In the genomic region with DNA sequence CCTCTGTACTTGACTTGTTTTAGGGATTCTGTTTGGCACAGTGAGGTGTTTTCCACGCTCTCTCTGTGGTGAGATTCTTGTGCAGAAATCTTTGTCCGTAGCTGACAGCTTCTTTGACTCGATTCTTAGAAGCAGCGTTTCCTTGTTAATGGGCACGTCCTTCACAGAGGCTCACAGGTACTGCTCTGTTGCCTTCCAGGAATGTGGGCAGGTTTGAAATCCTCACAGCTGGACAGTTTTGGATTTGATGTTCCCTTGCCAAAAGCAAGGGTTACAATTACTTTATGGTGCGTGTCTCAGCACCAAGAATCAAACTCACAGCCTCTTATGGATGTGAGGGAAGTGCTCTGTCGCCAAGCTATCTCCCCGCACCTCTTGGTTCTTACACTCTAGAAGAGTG, we compare ENCODE assay signal across 27 mouse cellular contexts. TPM values are rescaled to one million over a fixed set of nuclear protein-coding genes. Genes with fewer than 3 reads are reported as not detected.
DNase-seq lines count a peak whose midpoint lies in the region; ATAC-seq and TF ChIP-seq lines count a peak whose summit lies in the region.
"Had no signal": no experiment of that assay in that cellular context is flagged by ENCODE, and none has a peak within 500 bp of the region (broad histone marks: within the 10 kb centered on the region; RNA-seq: fewer than 3 reads in every experiment).

No protein-coding gene starts in this region.

- no peak overlapping the region for H3K4me2 ChIP-seq in kidney, embryonic 14.5 days (replicated peaks; ENCODE audit: low read depth, low read length)
- no peak overlapping the region for H3K4me2 ChIP-seq in kidney, postnatal 0 days (ENCODE audit: low read length)
- H3K4me2 ChIP-seq: embryonic facial prominence, embryonic 13.5 days; embryonic facial prominence, embryonic 15.5 days; forebrain, embryonic 12.5 days had no signal

- CTCF ChIA-PET in Patski (lab: Charles Lee): interaction anchor here (1.1 kb wide), 1 partner anchor 110 kb away, joined by 5 read pairs; no protein-coding TSS in a partner anchor

- in situ Hi-C loops in Patski (cut with MboI; ENCODE audit: low pct_unique_long_range_greater_than_20kb): no loop called here

- no peaks in the 10 kb centered on the region for H3K27me3 ChIP-seq in heart, embryonic 10.5 days (ENCODE audit: insufficient read depth, poor library complexity, severe bottlenecking)
- no peaks in the 10 kb centered on the region for H3K27me3 ChIP-seq in kidney, embryonic 14.5 days (ENCODE audit: control insufficient read depth, insufficient read depth, low read length)
- no peaks in the 10 kb centered on the region for H3K27me3 ChIP-seq in kidney, postnatal 0 days (ENCODE audit: insufficient read depth, low read length)
- H3K27me3 ChIP-seq in Patski: no peaks in the 10 kb centered on the region
- H3K27me3 ChIP-seq: CH12.LX; embryonic facial prominence, embryonic 13.5 days; embryonic facial prominence, embryonic 15.5 days; forebrain, embryonic 12.5 days had no signal

- POLR2A ChIA-PET in Patski (lab: Charles Lee): interaction anchor here (0.5 kb wide), 1 partner anchor 108 kb away, joined by 3 read pairs; no protein-coding TSS in a partner anchor

- 80% methylated on average over 8 of the region's 8 CpGs for WGBS in heart, embryonic 10.5 days
- 44% methylated on average over 8 of the region's 8 CpGs for WGBS in kidney, embryonic 14.5 days
- 47% methylated on average over 8 of the region's 8 CpGs for WGBS in kidney, postnatal 0 days

- no peaks in the 10 kb centered on the region for H3K36me3 ChIP-seq in heart, embryonic 10.5 days
- H3K36me3 ChIP-seq in kidney, embryonic 14.5 days (ENCODE audit: control insufficient read depth, insufficient read depth, low read length): no peaks in the 10 kb centered on the region
- H3K36me3 ChIP-seq in kidney, postnatal 0 days (ENCODE audit: insufficient read depth, low read length): no peaks in the 10 kb centered on the region
- H3K36me3 ChIP-seq: embryonic facial prominence, embryonic 13.5 days; embryonic facial prominence, embryonic 15.5 days; forebrain, embryonic 10.5 days; forebrain, embryonic 12.5 days; G1E had no signal

- no peak overlapping the region for H3K27ac ChIP-seq in heart, embryonic 10.5 days
- H3K27ac ChIP-seq in kidney, embryonic 14.5 days (ENCODE audit: low read depth, low read length): no peak overlapping the region
- H3K27ac ChIP-seq in kidney, postnatal 0 days: no peak overlapping the region
- H3K27ac ChIP-seq: embryonic facial prominence, embryonic 13.5 days; embryonic facial prominence, embryonic 15.5 days; forebrain, embryonic 10.5 days; forebrain, embryonic 12.5 days had no signal

- no peak overlapping the region for H3K4me3 ChIP-seq in heart, embryonic 10.5 days
- H3K4me3 ChIP-seq in kidney, embryonic 14.5 days (ENCODE audit: low read length): no peak overlapping the region
- no peak overlapping the region for H3K4me3 ChIP-seq in kidney, postnatal 0 days (replicated peaks; ENCODE audit: low read depth, low read length)
- H3K4me3 ChIP-seq: embryonic facial prominence, embryonic 13.5 days; embryonic facial prominence, embryonic 15.5 days; erythroblast, embryonic 14.5 days; forebrain, embryonic 10.5 days; forebrain, embryonic 12.5 days had no signal

- no peaks in the 10 kb centered on the region for H3K4me1 ChIP-seq in heart, embryonic 10.5 days
- H3K4me1 ChIP-seq in kidney, embryonic 14.5 days (ENCODE audit: control insufficient read depth, insufficient read depth, low read length): no peaks in the 10 kb centered on the region
- H3K4me1 ChIP-seq in kidney, postnatal 0 days (replicated peaks; ENCODE audit: insufficient read depth, low read length): no peaks in the 10 kb centered on the region
- H3K4me1 ChIP-seq: embryonic facial prominence, embryonic 13.5 days; embryonic facial prominence, embryonic 15.5 days; forebrain, embryonic 10.5 days; forebrain, embryonic 12.5 days had no signal

- H3K9ac ChIP-seq in kidney, embryonic 14.5 days (ENCODE audit: low read depth, low read length): no peak overlapping the region
- H3K9ac ChIP-seq in kidney, postnatal 0 days (ENCODE audit: low read depth, low read length): no peak overlapping the region
- H3K9ac ChIP-seq: embryonic facial prominence, embryonic 13.5 days; embryonic facial prominence, embryonic 15.5 days; forebrain, embryonic 12.5 days had no signal

- peak; percentile 64; the same call in 1 of the 2 replicates for ATAC-seq in kidney, embryonic 14.5 days (ENCODE audit: low FRiP score, low TSS enrichment)
- no peak for ATAC-seq in kidney, postnatal 0 days (replicated peaks; ENCODE audit: low FRiP score, low read depth)
- peak; percentile 65 for ATAC-seq in Patski
- ATAC-seq: CD4-positive, CD25-positive, alpha-beta regulatory T cell, adult 4 months; forebrain, embryonic 14.5 days had no signal

- TF ChIP-seq CTCF in kidney, postnatal 0 days (IDR thresholded peaks at IDR 0.05; ENCODE audit: low read depth): no peak
- no peak for TF ChIP-seq CTCF in Patski (IDR thresholded peaks at IDR 0.05)

- H3K9me3 ChIP-seq in heart, embryonic 10.5 days: no peaks in the 10 kb centered on the region
- no peaks in the 10 kb centered on the region for H3K9me3 ChIP-seq in kidney, embryonic 14.5 days (ENCODE audit: control insufficient read depth, low read length)
- no peaks in the 10 kb centered on the region for H3K9me3 ChIP-seq in kidney, postnatal 0 days (replicated peaks; ENCODE audit: low read length)
- H3K9me3 ChIP-seq: embryonic facial prominence, embryonic 13.5 days; embryonic facial prominence, embryonic 15.5 days; forebrain, embryonic 10.5 days; forebrain, embryonic 12.5 days had no signal

- peak; percentile 57 for DNase-seq in heart, adult 11 months
- DNase-seq in heart, embryonic 10.5 days (ENCODE audit: low spot score): no peak
- no peak for DNase-seq in kidney, postnatal 25 days
- peak; percentile 14 for DNase-seq in kidney, postnatal 0 days (ENCODE audit: low spot score)
- DNase-seq in kidney, postnatal 4 days: no peak
- no peak for DNase-seq in Patski (ENCODE audit: low read depth, low spot score)
- DNase-seq: adrenal gland, adult 2 months; adrenal gland, postnatal 10 days; adrenal gland, postnatal 25 days; B cell, adult 2 months; cerebellum, adult 11 months; cerebellum, adult 18-20 months; cerebellum, adult 8-10 months; cerebellum, adult 9-11 months; cerebellum, postnatal 14 days; cerebellum, postnatal 36 days; embryo, embryonic 11 days had no signal

RNA-seq across cellular contexts. Expression of a gene that starts 14.9 kb away (rescaled TPM):
- 1.4 and 2.2 TPM in 2 replicates for polyA plus RNA-seq in heart, embryonic 10.5 days (2016; fragmentation: Nextera tagmentation; extraction: Ambion mirVana)
- 2.3 and 2.4 TPM in 2 replicates for polyA plus RNA-seq in kidney, embryonic 14.5 days (2014; fragmentation: Nextera tagmentation; extraction: Ambion mirVana)
- 1.4 and 2.1 TPM in 2 replicates for polyA plus RNA-seq in kidney, postnatal 0 days (2015; fragmentation: Nextera tagmentation; extraction: Ambion mirVana)
- polyA plus RNA-seq in Patski (2021): 24.9 TPM
- polyA plus RNA-seq: G1E had no signal

Comparison
In these comparisons a context has a peak if more than half of its experiments do, and no peak if none do; other contexts are left out.
1. DNase-seq: peak in heart, adult 11 months (single experiment) and kidney, postnatal 0 days (single experiment); none in heart, embryonic 10.5 days (single experiment), kidney, postnatal 25 days (0 of 2), kidney, postnatal 4 days (0 of 2) and Patski (single experiment).